Mouse (Mus musculus) gastrocnemius, postnatal 10 days (tissue): ENCODE measurements at regions not wholly inside any gene's neighbourhood (a gene's known extent, or its start where the extent isn't known, plus 50 kb on each side); places are given as distances from the start of the nearest gene placed in this dataset.
"Not testable (repeated sequence)": the region's sequence is repeated elsewhere in the genome, so short reads cannot be mapped to it uniquely, and the experiment has no call there.

Experiments
- DNase-seq: peaks from one replicate; pipeline ENCODE4 v3.0.0; 2021; ENCODE audit warnings: mixed read lengths

GRCm38 (mm10) chr10:51397016-51397415, 83.4 kb upstream of the Gm49339 start:
- DNase-seq: not testable (repeated sequence)

DNA sequence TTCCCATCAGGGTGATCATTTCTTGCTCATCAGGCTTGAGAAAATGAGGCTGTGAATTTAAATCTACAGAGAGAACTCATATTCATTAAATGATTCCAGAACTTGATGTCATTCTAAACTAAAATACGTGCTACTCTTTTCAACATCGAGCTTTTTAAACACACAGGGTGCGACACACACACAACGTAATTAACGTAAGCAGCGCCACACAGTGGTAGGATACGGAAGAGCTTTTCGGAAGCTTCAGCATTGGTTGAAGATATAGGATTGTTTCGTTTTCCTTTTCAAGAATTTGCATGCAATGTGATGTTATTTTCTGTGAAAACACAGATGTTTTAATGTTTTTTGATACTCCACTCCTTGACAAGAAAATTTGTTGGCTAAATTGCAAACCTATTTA, 75.3 kb upstream of the Gm49339 start:
- DNase-seq: peak; percentile 30

DNA sequence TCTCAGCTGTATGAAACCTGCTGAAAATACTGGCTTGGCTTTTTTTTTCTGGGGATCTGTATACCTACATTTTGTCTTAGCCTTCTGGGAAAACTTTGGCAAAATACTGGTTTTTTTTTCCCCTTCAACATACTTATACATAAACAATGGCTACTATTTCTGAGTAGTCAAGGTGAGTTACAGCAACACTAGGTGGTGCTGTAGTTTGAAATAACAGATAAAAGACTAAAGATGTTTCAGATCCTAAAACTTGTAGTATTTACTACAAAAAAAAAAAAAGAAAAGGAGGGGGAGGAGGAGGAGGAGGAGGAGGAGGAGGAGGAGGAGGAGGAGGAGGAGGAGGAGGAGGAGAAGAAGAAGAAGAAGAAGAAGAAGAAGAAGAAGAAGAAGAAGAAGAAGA, 67.6 kb upstream of the Gm49339 start:
- DNase-seq: no peak

- DNase-seq: no peak
Measured at GRCm38 (mm10) chr10:51414512-51414911, 65.9 kb upstream of the Gm49339 start.

- no peak for DNase-seq
Measured at GRCm38 (mm10) chr10:51416723-51417122, 63.7 kb upstream of the Gm49339 start.

- no peak for DNase-seq
Measured at GRCm38 (mm10) chr10:51417221-51417911, 63.0 kb upstream of the Gm49339 start.

DNA sequence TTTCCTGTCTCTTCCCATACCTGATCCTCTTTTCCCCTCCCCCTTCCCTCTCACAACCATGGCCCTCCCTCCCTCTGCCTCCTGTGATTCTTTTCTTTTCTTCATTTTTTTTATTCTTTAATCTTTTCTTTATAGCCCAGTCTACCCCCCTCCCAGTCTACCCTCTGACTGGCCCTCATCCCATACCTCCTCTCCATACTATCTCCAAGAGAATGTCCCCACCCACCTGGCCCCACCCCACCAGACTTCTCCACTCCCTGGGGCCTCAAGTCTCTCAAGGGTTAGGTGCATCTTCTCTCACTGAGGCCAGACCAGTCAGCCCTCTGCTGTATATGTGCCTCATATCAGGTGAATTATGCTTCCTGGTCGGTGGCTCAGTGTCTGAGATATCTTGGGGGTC, 61.9 kb upstream of the Gm49339 start:
- no peak for DNase-seq

DNA sequence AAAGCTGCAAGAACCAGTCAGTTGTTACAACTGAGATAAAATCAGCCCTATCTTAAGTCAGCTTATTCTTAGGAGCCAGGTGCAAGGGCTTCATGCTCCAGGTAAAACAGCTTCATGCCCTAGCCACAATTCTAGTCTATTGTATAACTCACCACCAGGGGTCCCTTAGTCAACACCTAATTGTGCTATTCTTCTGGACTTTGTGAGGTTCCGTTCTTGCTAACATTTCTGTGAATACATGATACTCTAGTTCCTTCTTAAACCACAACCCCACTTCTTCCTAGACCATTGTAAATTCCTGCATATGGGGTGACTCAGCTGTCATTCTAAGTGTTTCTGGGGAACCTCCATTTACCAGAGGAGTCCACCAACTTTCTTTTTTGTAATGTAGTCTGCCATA, 57.9 kb upstream of the Gm49339 start:
- no peak for DNase-seq
